Mouse (Mus musculus) stomach, postnatal 0 days (tissue): ENCODE results near the gene Chil4. TPM values are rescaled to one million over a fixed set of nuclear protein-coding genes. Genes with fewer than 3 reads are reported as not detected.
"Not testable (repeated sequence)": the region's sequence is repeated elsewhere in the genome, so short reads cannot be mapped to it uniquely, and the experiment has no call there.

Source experiments
- ATAC-seq: fragments of 200-750 bp; cut with Nextera tagmentation; 2 replicates; pipeline ENCODE4 v1.8.0; 2017; ENCODE audit not compliant: low FRiP score, low TSS enrichment
- DNase-seq: peaks from one replicate; pipeline ENCODE4 v3.0.0-alpha.2; 2016; ENCODE audit warnings: low spot score
- H3K27ac ChIP-seq: fragments of 300-500 bp; sonication (generic); replicated peaks from 2 replicates; pipeline ENCODE4 v1.5.1; 2014; ENCODE audit warnings: mild to moderate bottlenecking, control low read depth
- H3K27me3 ChIP-seq: fragments of 300-500 bp; sonication (generic); 2 replicates; pipeline ENCODE4 v1.6.1; 2014; ENCODE audit warnings: low read length; ENCODE audit not compliant: control insufficient read depth, insufficient read depth
- H3K36me3 ChIP-seq: fragments of 300-500 bp; sonication (generic); 2 replicates; pipeline ENCODE4 v1.6.1; 2014; ENCODE audit warnings: low read length, mixed read lengths; ENCODE audit not compliant: control insufficient read depth, insufficient read depth
- H3K4me1 ChIP-seq: fragments of 300-500 bp; sonication (generic); replicated peaks from 2 replicates; pipeline ENCODE4 v1.6.1; 2014; ENCODE audit warnings: antibody characterized with exemption; ENCODE audit not compliant: control insufficient read depth, insufficient read depth
- H3K4me2 ChIP-seq: fragments of 300-500 bp; sonication (generic); replicated peaks from 2 replicates; pipeline ENCODE4 v1.6.1; 2014; ENCODE audit warnings: low read depth, mild to moderate bottlenecking, control low read depth, moderate library complexity
- H3K4me3 ChIP-seq: fragments of 300-500 bp; sonication (generic); 2 replicates; pipeline ENCODE4 v1.5.1; 2014; ENCODE audit warnings: low read depth, low read length, control low read depth
- H3K9ac ChIP-seq: fragments of 300-500 bp; sonication (generic); 2 replicates; pipeline ENCODE4 v1.6.1; 2014; ENCODE audit warnings: mild to moderate bottlenecking, low read length, control low read depth, mixed read lengths
- H3K9me3 ChIP-seq: fragments of 300-500 bp; sonication (generic); 2 replicates; pipeline ENCODE4 v1.6.1; 2016; ENCODE audit warnings: low read length; ENCODE audit not compliant: control insufficient read depth
- CTCF ChIP-seq: IDR thresholded peaks from 2 replicates; pipeline ENCODE4 v1.5.1; 2016; ENCODE audit warnings: antibody characterized with exemption, low read depth, mild to moderate bottlenecking, moderate library complexity
- EP300 ChIP-seq: optimal IDR thresholded peaks from 2 replicates; pipeline ENCODE3; 2016; ENCODE audit warnings: antibody characterized with exemption
- whole genome bisulfite sequencing: fragments of 180-500 bp; shearing (Covaris S2); extraction: QIAGEN DNeasy Blood & Tissue Kit; methylation state at CpG from one replicate; pipeline ENCODE4 v1.1.7; 2014; 5-methylcytosine and 5-hydroxymethylcytosine counted together
- polyA plus RNA-seq: library from polyadenylated mRNA; unstranded; fragments of >200 nt; fragmentation: Nextera tagmentation; extraction: Ambion mirVana; gene quantifications from 2 replicates; pipeline ENCODE4 v1.2.1, GENCODE M21; 2015

Chil4 gene
- polyA plus RNA-seq, 1 experiment from 2014 or later, result 1.0 TPM

GRCm38 (mm10) chr3:106196276-106196675 is 23.0 kb downstream of the Chil4 start:
- Histone ChIP-seq H3K9me3 (no peaks in the 10 kb centered on the region), H3K4me2 (no peak overlapping the region), H3K36me3 (no peaks in the 10 kb centered on the region), H3K27ac (no peak overlapping the region), H3K27me3 (no peaks in the 10 kb centered on the region), H3K4me3 (no peak overlapping the region), H3K4me1 (no peaks in the 10 kb centered on the region), H3K9ac (no peak overlapping the region)
- no peak for ATAC-seq
- TF ChIP-seq CTCF, result no peak
- TF ChIP-seq EP300, result no peak
- no peak for DNase-seq

GRCm38 (mm10) chr3:106195486-106195885 is 23.8 kb downstream of the Chil4 start:
- TF ChIP-seq EP300, result no peak
- TF ChIP-seq CTCF, result no peak
- no peak overlapping the region for H3K4me2 ChIP-seq
- no peak overlapping the region for H3K4me3 ChIP-seq
- ATAC-seq (no peak), DNase-seq (no peak)
- WGBS, result 86% methylated on average over 12 of the region's 12 CpGs
- H3K9me3 ChIP-seq, result no peaks in the 10 kb centered on the region
- no peaks in the 10 kb centered on the region for H3K27me3 ChIP-seq
- H3K36me3 ChIP-seq, result no peaks in the 10 kb centered on the region
- H3K9ac ChIP-seq, result no peak overlapping the region
- H3K27ac ChIP-seq, result no peak overlapping the region
- H3K4me1 ChIP-seq, result no peaks in the 10 kb centered on the region

GRCm38 (mm10) chr3:106187991-106188390 is 31.3 kb downstream of the Chil4 start:
- Histone ChIP-seq H3K4me1 (no peaks in the 10 kb centered on the region), H3K4me3 (no peak overlapping the region), H3K4me2 (no peak overlapping the region), H3K9me3 (no peaks in the 10 kb centered on the region), H3K36me3 (no peaks in the 10 kb centered on the region), H3K9ac (no peak overlapping the region), H3K27ac (no peak overlapping the region), H3K27me3 (no peaks in the 10 kb centered on the region)
- WGBS, result 65% methylated on average over 2 of the region's 2 CpGs
- ATAC-seq (no peak), DNase-seq (no peak)
- TF ChIP-seq CTCF (no peak), EP300 (no peak)

- 85% methylated on average over 13 of the region's 13 CpGs for WGBS
These were observed 41.7 kb downstream of the Chil4 start for GRCm38 (mm10) chr3:106177509-106178189.

GRCm38 (mm10) chr3:106174971-106175370 is 44.3 kb downstream of the Chil4 start:
- not testable (repeated sequence) for H3K36me3 ChIP-seq, ATAC-seq, H3K4me2 ChIP-seq, H3K4me1 ChIP-seq, H3K4me3 ChIP-seq, H3K9ac ChIP-seq, H3K27ac ChIP-seq, H3K27me3 ChIP-seq, DNase-seq, H3K9me3 ChIP-seq
- 57% methylated on average over 2 of the region's 2 CpGs for WGBS

More at GRCm38 (mm10) chr3:106177509-106178189, 41.7 kb downstream of the Chil4 start:
- Histone ChIP-seq H3K4me2 (no peak overlapping the region), H3K36me3 (no peaks in the 10 kb centered on the region), H3K9me3 (no peaks in the 10 kb centered on the region), H3K9ac (no peak overlapping the region), H3K27ac (no peak overlapping the region), H3K4me1 (no peaks in the 10 kb centered on the region), H3K4me3 (no peak overlapping the region), H3K27me3 (no peaks in the 10 kb centered on the region)
- DNase-seq (no peak), ATAC-seq (no peak)
- TF ChIP-seq EP300, result no peak

- H3K9ac ChIP-seq, ATAC-seq, H3K27ac ChIP-seq, H3K9me3 ChIP-seq, H3K4me3 ChIP-seq, H3K27me3 ChIP-seq, DNase-seq, H3K4me1 ChIP-seq, H3K36me3 ChIP-seq, H3K4me2 ChIP-seq: not testable (repeated sequence)
- 72% methylated on average over 2 of the region's 2 CpGs for WGBS
These were observed 46.8 kb downstream of the Chil4 start for GRCm38 (mm10) chr3:106172506-106172905.
